Mouse (Mus musculus): ENCODE results near the gene Carm1. TPM values are rescaled to one million over a fixed set of nuclear protein-coding genes. Genes with fewer than 3 reads are reported as not detected.
A peak's percentile ranks its signal among the peaks of the same experiment; 100 is the strongest.
"Not testable (repeated sequence)": the region's sequence is repeated elsewhere in the genome, so short reads cannot be mapped to it uniquely, and the experiment has no call there.

Gene Carm1
- polyA plus RNA-seq, 1 experiment from 2014 or later = 54.3 TPM

DNA sequence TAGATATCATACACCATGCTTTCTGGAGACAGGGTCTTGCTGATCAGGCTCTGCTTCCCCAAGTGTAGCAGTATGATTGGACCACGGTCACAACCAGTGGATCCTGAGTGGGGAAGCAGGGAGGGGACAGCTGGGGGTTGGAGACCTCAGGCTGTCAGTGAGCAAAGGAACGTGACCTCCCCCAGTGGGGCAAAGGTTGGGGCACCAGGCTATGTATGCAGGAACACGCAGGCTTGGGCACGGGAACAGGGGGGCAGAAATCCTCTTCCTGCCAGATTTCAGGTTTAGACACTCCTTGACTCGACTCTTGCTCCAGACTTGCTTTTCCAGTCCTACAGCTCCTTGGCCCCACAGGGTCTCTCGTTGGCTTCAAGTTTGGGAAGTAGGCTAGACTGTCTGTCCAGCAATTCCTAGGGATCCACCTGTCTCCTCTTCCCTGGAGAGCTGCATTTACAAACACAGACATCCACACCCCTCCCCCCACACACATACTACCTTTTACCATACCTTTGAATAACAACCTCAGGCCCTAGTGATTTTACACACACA, 28.7 kb upstream of the Carm1 start:
- H3K27me3 ChIP-seq (ENCODE audit: low read depth, poor library complexity, severe bottlenecking) = no peaks in the 10 kb centered on the region
- WGBS = 84% methylated on average over 6 of the region's 6 CpGs

DNA sequence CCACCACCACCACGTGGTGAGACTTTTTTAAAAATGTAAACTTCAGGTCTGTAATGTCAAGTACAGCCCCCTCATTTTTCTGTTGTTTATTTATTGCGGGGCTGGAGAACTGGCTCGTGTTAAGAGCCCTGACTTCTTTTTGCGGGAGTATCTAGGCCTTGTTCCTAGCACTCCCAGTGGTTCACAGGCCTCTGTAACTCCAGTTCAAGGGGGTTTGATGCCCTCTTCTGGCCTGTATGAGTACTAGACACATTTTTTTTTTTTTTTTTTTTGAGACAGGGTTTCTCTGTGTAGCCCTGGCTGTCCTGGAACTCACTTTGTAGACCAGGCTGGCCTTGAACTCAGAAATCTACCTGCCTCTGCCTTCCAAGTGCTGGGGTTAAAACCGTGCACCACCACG, 28.0 kb upstream of the Carm1 start:
- H3K9me3 ChIP-seq (replicated peaks); H3K36me3 ChIP-seq: not testable (repeated sequence)

More for the DNA sequence above, 28.7 kb upstream of the Carm1 start:
- Histone ChIP-seq H3K4me3 (no peak overlapping the region), H3K27ac (replicated peaks) (no peak overlapping the region), H3K36me3 (no peaks in the 10 kb centered on the region; the same call in 1 of the 2 replicates), H3K4me1 (no peaks in the 10 kb centered on the region), H3K9me3 (replicated peaks) (0 out of 2 replicates have a peak, but pooled peaks cover 4% of the 10 kb centered on the region)
- DNase-seq (ENCODE audit: low spot score) = no peak

DNA sequence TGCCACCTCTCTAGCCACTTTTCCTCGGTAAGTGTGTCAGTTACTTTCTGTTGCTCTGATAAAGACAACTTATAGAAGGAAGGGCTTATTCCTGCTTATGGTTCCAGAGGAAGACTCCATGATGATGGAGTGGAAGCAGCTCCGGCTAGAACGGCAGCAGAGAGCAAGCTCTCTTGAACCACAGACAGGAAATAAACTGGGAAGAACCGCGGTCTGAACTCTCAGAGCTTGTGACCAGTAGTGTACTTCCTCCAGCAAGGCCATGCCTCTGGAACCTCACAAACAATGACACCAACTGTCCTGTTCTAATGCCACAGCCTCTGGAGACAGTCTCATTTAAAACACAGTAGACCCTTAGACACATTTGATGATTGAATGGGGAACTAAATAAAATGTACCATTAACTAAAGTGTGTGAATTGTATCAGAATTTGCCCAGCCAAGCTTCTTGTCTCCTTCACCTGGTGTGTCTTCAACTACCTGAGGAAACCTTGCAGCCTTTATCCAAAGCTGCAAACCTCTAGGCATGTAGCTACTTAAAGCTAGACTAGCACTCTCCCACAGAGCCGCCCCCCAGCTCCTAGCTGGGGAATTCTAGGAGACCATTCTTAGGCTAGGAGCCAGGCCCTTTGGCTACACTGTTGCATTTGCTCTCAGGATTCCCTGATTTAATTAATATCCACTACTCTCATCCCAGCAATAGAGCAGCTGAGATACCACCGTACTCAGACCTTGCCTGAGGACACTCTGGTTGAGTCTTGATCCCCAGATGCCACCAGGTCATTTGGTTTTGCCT, 21.4 kb upstream of the Carm1 start:
- peaks cover 12% of the 10 kb centered on the region for H3K4me1 ChIP-seq
- 0 out of 2 replicates have a peak, but pooled peaks cover 4% of the 10 kb centered on the region for H3K9me3 ChIP-seq (replicated peaks)
- peaks cover 7% of the 10 kb centered on the region for H3K36me3 ChIP-seq
- no peak overlapping the region for H3K4me3 ChIP-seq
- H3K27ac ChIP-seq (replicated peaks) = no peak overlapping the region
- DNase-seq (ENCODE audit: low spot score) = no peak
- no peaks in the 10 kb centered on the region for H3K27me3 ChIP-seq (ENCODE audit: low read depth, poor library complexity, severe bottlenecking)
- WGBS = 86% methylated on average over 7 of the region's 7 CpGs

More for the DNA sequence above, 28.0 kb upstream of the Carm1 start:
- not testable (repeated sequence) for H3K27ac ChIP-seq (replicated peaks); DNase-seq (ENCODE audit: low spot score); H3K4me3 ChIP-seq; H3K27me3 ChIP-seq (ENCODE audit: low read depth, poor library complexity, severe bottlenecking); H3K4me1 ChIP-seq
- WGBS = 89% methylated on average over 6 of the region's 6 CpGs

DNA sequence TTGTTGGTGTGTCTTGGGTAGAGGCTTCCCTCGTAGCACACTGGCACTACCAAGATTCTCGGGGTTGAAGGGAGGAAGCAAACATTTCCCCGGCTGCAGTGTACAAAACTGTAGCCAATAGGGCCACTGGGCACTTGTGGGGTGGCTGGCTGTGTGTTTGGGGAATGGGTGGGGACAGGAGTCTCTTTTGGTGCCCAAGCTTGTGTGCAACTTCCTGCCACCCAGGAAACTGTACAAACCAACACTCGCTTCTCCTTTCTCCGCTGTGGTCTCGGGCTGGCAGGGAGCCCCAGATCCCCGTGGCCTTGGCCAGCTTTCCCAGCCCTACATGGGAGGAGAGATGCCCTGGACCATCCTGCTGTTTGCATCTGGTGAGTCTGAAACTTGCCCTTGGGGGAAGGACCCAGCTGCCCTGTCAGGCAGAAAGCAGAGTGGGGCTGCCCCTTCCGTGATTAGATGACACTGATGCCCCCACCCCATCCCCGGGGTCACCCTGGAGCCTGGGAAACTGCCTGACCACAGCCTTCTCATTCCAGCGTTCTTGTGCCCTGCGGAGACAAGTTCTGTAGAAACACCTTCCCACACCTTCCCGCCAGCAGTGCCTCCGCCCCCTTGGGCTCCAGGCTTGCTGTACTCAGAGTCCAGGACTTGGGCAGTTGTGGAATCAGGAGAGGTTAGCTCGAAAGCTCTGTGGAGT, 20.6 kb upstream of the Carm1 start, which contains the start of gene AB124611:
Gene AB124611, plus strand, starts transcription at position 240 of the 697 bp plus-strand sequence.
- WGBS = 71% methylated on average over 14 of the region's 14 CpGs
- Histone ChIP-seq H3K9me3 (replicated peaks) (0 out of 2 replicates have a peak, but pooled peaks cover 4% of the 10 kb centered on the region), H3K4me1 (peaks cover 12% of the 10 kb centered on the region), H3K4me3 (no peak within 1 kb of the TSS), H3K27me3 (ENCODE audit: low read depth, poor library complexity, severe bottlenecking) (no peaks in the 10 kb centered on the region), H3K27ac (replicated peaks) (0 out of 2 replicates have a peak within 1 kb of the TSS, but pooled peaks have one; percentile 24), H3K36me3 (peaks cover 7% of the 10 kb centered on the region)
- DNase-seq (ENCODE audit: low spot score) = no peak

DNA sequence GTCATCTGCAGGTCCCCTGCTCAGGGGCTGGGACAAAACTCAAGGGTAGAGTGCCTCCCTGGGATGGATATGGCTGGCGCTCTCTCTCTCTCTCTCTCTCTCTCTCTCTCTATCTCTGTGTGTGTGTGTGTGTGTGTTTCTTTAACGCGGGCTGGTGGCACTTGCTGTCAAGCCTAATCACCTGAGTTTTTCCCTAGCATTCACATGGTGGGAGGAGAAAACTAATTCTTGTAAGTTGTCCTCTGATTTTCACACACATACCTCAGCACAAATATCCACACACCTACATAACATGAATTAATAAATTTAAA, 20.1 kb upstream of the Carm1 start:
- Histone ChIP-seq H3K27me3 (ENCODE audit: low read depth, poor library complexity, severe bottlenecking) (no peaks in the 10 kb centered on the region), H3K27ac (replicated peaks) (0 out of 2 replicates have a peak overlapping the region, but pooled peaks have one; percentile 24)
- WGBS = 85% methylated on average over 3 of the region's 3 CpGs

DNA sequence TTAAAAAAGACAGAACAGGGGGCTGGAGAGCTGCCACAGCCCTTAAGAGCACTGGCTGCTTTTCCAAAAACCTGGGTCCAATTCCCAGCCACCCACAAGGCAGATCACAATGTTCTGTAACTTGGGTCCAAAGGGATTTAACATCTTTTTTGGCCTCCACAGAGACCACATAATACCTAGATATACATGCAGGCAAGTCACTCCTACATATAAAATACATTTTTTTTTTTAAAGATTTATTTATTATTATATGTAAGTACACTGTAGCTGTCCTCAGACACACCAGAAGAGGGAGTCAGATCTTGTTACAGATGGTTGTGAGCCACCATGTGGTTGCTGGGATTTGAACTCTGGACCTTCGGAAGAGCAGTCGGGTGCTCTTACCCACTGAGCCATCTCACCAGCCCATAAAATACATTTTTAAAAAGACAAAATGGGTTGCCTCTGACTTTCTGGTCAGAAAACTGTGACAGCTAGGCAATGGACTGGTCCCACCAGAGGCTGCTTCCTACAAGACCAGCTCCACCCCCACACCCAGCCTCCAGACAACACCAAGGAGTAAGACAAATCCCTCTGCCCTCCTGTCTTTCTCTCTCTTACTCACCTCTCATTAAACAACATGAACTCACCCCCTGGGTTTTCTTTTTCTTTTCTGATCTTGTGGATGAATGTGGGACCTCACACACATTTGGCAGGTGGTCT, 19.4 kb upstream of the Carm1 start:
- H3K9me3 ChIP-seq (replicated peaks) = 0 out of 2 replicates have a peak, but pooled peaks cover under 1% of the 10 kb centered on the region
- no peak for DNase-seq (ENCODE audit: low spot score)
- no peak overlapping the region for H3K27ac ChIP-seq (replicated peaks)
- 89% methylated on average over 2 of the region's 2 CpGs for WGBS
- H3K4me3 ChIP-seq = no peak overlapping the region
- H3K4me1 ChIP-seq = peaks cover 12% of the 10 kb centered on the region
- peaks cover 7% of the 10 kb centered on the region for H3K36me3 ChIP-seq
- H3K27me3 ChIP-seq (ENCODE audit: low read depth, poor library complexity, severe bottlenecking) = no peaks in the 10 kb centered on the region

More for the DNA sequence above, 20.1 kb upstream of the Carm1 start:
- Histone ChIP-seq H3K4me3 (no peak overlapping the region), H3K36me3 (peaks cover 7% of the 10 kb centered on the region), H3K4me1 (peaks cover 12% of the 10 kb centered on the region), H3K9me3 (replicated peaks) (0 out of 2 replicates have a peak, but pooled peaks cover 4% of the 10 kb centered on the region)
- DNase-seq (ENCODE audit: low spot score) = no peak

DNA sequence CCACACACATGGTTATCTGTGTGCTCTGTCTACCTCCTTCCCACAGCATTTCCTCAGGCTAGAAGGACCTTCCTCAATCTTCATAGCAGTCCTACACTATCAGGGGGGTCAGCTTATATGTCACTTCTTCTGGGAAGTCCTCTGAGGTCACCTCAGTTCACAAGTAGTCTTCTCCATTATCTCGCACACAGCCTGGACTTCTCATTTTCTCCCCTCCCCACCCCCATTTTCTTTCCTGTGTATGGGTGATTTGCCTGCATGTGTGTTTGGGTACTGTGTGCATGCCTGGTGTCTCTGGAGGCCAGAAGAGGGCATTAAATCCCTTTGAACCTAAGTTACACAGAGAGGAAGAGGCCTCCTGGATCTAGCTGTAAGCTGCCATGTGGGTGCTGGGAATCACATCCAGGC, 18.8 kb upstream of the Carm1 start:
- no peak overlapping the region for H3K4me3 ChIP-seq
- WGBS = 64% methylated on average over 1 of the region's 1 CpGs
- peaks cover 12% of the 10 kb centered on the region for H3K4me1 ChIP-seq
- H3K36me3 ChIP-seq = peaks cover 7% of the 10 kb centered on the region
- H3K27me3 ChIP-seq (ENCODE audit: low read depth, poor library complexity, severe bottlenecking) = no peaks in the 10 kb centered on the region
- no peaks in the 10 kb centered on the region for H3K9me3 ChIP-seq (replicated peaks)
- H3K27ac ChIP-seq (replicated peaks) = no peak overlapping the region
- no peak for DNase-seq (ENCODE audit: low spot score)

DNA sequence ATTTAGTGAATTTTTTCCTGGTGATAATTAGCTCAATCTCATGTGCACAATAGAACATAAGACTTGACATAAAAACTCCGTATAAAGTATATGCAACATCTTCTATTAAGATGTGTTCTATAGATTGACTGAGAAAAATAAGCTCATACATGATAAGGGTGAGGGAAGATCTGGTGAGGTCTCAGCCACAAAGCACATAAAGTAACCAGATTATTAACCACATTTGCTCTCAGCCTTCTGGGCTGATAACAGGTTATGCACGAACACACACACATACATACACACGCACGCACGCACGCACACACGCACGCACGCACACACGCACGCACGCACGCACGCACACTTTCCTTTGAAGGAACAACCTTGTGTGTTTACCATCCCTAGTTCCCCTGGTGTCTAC, 10.2 kb upstream of the Carm1 start:
- no peak for DNase-seq (ENCODE audit: low spot score)
- Histone ChIP-seq H3K9me3 (replicated peaks) (no peaks in the 10 kb centered on the region), H3K27ac (replicated peaks) (no peak overlapping the region), H3K36me3 (peaks cover 21% of the 10 kb centered on the region), H3K4me1 (no peaks in the 10 kb centered on the region), H3K27me3 (ENCODE audit: low read depth, poor library complexity, severe bottlenecking) (no peaks in the 10 kb centered on the region), H3K4me3 (no peak overlapping the region)
- 97% methylated on average over 14 of the region's 14 CpGs for WGBS

DNA sequence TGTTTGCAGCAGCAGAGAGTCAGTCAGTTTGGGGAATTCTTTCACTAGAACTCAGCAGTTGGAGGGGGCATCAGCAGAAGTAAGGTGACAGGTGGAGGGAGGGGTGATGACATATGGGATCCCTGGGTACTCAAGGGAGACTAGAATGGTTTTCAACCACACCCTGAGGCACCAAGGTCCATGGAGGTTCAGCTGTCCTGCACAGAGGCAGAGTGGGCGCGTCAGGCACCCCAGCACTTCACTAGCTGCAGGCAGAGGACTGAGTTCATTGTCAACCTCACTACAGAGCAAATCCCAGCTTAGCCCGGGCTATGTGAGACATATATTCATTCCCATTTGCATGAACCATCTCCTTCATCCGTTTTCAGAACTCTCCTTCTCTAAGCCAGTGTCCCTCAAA, 9.7 kb upstream of the Carm1 start:
- Histone ChIP-seq H3K27me3 (ENCODE audit: low read depth, poor library complexity, severe bottlenecking) (no peaks in the 10 kb centered on the region), H3K27ac (replicated peaks) (no peak overlapping the region), H3K4me1 (no peaks in the 10 kb centered on the region), H3K9me3 (replicated peaks) (no peaks in the 10 kb centered on the region), H3K36me3 (peaks cover 25% of the 10 kb centered on the region), H3K4me3 (no peak overlapping the region)
- no peak for DNase-seq (ENCODE audit: low spot score)
- WGBS = 69% methylated on average over 4 of the region's 4 CpGs

DNA sequence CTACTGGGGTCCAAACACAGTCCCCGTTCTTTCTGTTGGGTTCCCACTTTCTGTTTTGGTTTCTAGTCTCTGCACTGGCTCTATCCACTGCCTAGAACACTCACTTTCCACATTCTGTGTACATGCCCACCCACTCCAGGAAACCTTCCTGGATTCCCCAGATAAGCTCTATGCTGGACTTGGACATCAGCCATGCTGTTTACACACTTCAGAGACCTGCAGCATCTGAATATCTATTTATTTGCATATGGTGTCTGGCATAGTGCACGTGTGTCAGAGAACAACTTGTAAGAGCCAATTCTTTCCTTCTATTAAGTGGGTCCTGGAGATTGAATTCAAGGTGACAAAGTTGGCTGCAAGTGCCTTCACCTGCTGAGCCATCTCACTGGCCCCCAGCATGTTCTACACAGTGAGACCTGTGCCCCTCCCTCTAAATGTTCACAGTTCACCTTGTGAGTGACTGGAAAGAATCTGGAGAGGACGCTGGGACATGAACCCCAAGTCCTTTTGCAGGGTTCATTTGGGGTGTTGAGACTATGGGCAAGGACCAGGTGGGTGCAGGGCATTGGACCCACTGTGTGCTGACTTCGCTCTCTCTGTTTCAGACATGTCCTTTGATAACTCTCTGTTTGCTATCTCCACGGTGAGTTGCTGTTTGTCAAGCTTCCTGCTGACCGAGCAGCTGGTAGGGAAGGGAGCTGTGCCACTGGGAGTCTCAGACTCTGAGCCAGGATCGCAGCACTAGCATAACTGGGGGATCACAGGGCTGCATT, 6.5 kb upstream of the Carm1 start:
- H3K27me3 ChIP-seq (ENCODE audit: low read depth, poor library complexity, severe bottlenecking) = no peaks in the 10 kb centered on the region
- H3K27ac ChIP-seq (replicated peaks) = no peak overlapping the region
- no peak for DNase-seq (ENCODE audit: low spot score)
- H3K4me3 ChIP-seq = no peak overlapping the region
- 84% methylated on average over 7 of the region's 7 CpGs for WGBS
- H3K36me3 ChIP-seq = peaks cover 25% of the 10 kb centered on the region
- peaks cover 7% of the 10 kb centered on the region for H3K4me1 ChIP-seq
- H3K9me3 ChIP-seq (replicated peaks) = no peaks in the 10 kb centered on the region

DNA sequence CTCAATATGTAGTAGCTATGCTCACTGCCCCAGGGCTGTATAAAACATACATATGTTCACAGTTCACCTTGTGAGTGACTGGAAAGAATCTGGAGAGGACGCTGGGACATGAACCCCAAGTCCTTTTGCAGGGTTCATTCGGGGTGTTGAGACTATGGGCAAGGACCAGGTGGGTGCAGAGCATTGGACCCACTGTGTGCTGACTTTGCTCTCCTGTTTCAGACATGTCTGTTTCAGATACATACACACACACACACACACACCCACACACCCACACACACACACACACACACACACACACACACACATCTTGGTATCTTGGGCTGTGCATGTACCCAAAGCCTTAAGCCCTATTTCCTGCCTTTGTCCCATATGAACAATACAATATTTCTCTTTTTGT, 4.7 kb upstream of the Carm1 start:
- peaks cover 14% of the 10 kb centered on the region for H3K4me1 ChIP-seq
- 84% methylated on average over 2 of the region's 2 CpGs for WGBS
- H3K27ac ChIP-seq (replicated peaks); H3K9me3 ChIP-seq (replicated peaks); DNase-seq (ENCODE audit: low spot score); H3K4me3 ChIP-seq; H3K27me3 ChIP-seq (ENCODE audit: low read depth, poor library complexity, severe bottlenecking): not testable (repeated sequence)
- peaks cover 16% of the 10 kb centered on the region for H3K36me3 ChIP-seq
